Mouse (Mus musculus): ENCODE results near the gene Rasl11a. TPM values are rescaled to one million over a fixed set of nuclear protein-coding genes. Genes with fewer than 3 reads are reported as not detected.
"Not testable (repeated sequence)": the region's sequence is repeated elsewhere in the genome, so short reads cannot be mapped to it uniquely, and the experiment has no call there.

Rasl11a gene
- polyA plus RNA-seq, 1 experiment from 2014 or later: 28.6 TPM

DNA sequence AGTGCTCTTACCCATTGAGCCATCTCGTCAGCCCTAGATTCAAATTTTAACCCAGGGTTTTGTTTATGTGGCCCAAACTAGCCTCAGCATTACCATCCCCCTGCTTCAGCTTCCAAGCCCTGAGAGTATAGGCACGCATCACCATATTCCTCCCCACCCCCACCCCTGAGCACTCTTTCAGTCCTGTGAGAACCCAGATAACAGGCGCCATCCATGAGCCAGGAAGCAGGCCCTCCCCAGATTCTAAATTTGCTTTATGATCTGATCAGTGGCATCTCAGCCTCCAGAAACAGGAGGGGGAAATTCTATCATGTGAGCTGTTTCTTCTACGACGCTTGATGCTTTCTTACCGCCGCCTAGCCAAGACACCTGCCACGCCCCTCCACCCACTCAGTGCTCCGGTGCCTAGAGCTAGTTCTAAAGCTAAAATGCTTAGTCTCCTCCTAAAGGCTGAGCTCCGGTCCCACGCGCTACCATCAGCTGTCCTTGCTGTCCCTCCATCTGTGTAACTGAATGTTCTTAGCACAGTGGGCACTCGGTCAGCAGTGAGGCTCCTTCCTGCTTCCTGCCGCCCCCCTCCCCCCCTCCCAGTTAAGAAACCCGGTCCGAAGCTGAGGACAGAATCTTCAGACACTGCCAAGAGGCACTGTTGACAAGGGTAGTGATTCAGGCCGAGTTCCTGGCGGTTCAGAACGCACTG lies 22.5 kb downstream of the Rasl11a start:
- Histone ChIP-seq H3K4me3 (ENCODE audit: low read depth, low read length) (peak overlapping the region; percentile 5; the same call in 1 of the 2 replicates), H3K36me3 (ENCODE audit: control insufficient read depth, insufficient read depth, low read length) (no peaks in the 10 kb centered on the region), H3K4me1 (replicated peaks; ENCODE audit: control insufficient read depth, insufficient read depth, low read length) (no peaks in the 10 kb centered on the region; the same call in 1 of the 2 replicates), H3K27me3 (ENCODE audit: control insufficient read depth, insufficient read depth, low read length) (no peaks in the 10 kb centered on the region), H3K9me3 (ENCODE audit: control insufficient read depth, low read length) (no peaks in the 10 kb centered on the region), H3K27ac (ENCODE audit: low read depth, low read length) (no peak overlapping the region), H3K4me2 (ENCODE audit: low read depth, low read length, severe bottlenecking) (peak overlapping the region; percentile 38), H3K9ac (ENCODE audit: low read length) (peak overlapping the region; percentile 23; the same call in 1 of the 2 replicates)
- DNase-seq (ENCODE audit: low spot score): peak; percentile 56
- 0 out of 2 replicates have a peak, but pooled peaks have one; percentile 36 for ATAC-seq (replicated peaks; ENCODE audit: low FRiP score)
- 8% methylated on average over 19 of the region's 19 CpGs for WGBS

DNA sequence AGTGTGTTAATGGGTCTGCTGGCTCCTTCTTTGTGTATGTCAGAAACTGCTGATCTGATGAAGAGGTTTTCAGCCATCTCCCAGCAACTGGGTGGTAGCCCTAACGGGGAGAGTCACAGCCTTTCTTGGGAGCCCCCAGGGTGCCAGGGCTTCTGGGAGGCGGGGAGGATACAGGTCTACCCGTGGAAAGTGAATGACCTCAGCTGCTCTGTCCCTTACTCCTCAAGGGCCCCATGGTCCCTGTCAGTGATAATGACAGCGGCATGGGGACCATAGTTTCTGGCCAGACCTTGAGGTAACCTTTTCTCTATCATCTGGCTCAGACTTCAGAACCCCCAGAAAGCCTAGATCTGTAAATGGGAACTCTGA lies 23.1 kb downstream of the Rasl11a start:
- Histone ChIP-seq H3K36me3 (ENCODE audit: control insufficient read depth, insufficient read depth, low read length) (no peaks in the 10 kb centered on the region), H3K4me1 (replicated peaks; ENCODE audit: control insufficient read depth, insufficient read depth, low read length) (no peaks in the 10 kb centered on the region; the same call in 1 of the 2 replicates), H3K27ac (ENCODE audit: low read depth, low read length) (no peak overlapping the region), H3K9me3 (ENCODE audit: control insufficient read depth, low read length) (no peaks in the 10 kb centered on the region), H3K4me3 (ENCODE audit: low read depth, low read length) (no peak overlapping the region), H3K9ac (ENCODE audit: low read length) (peak overlapping the region; percentile 23; the same call in 1 of the 2 replicates), H3K27me3 (ENCODE audit: control insufficient read depth, insufficient read depth, low read length) (no peaks in the 10 kb centered on the region), H3K4me2 (ENCODE audit: low read depth, low read length, severe bottlenecking) (peak overlapping the region; percentile 38; the same call in 1 of the 2 replicates)
- 10% methylated on average over 4 of the region's 4 CpGs for WGBS
- ATAC-seq (replicated peaks; ENCODE audit: low FRiP score): no peak
- no peak for DNase-seq (ENCODE audit: low spot score)

DNA sequence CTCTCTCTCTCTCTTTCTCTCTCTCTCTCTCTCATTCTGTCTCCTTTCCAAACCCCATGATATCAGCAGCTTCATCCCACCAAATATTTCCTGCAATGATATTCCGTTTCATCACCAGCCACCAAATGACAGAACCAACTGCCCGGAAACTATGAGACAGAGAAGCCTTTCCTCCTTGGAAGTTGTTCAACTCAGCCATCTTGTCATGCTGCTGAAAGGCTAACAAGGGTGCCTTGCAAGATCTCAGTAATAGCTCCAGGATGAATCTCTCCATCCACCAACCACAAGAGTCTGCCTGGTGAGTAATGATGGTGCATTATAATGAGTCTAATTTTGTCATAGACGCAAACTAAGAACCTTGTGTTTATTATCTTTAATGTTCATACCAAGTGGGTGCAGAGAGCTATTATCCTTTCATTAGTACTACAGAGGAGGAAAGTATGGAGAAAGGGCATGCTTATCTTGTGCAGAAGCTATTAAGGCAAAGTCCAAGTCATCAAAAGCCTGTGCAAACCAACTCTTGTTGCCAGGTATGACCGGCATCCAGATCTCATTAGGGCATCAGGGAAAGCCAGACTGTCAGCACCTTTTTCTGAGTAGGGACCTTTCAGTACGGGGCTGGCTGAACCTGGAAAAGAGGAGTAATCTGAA lies 28.2 kb downstream of the Rasl11a start:
- Histone ChIP-seq H3K4me2 (ENCODE audit: low read depth, low read length, severe bottlenecking) (no peak overlapping the region), H3K4me1 (replicated peaks; ENCODE audit: control insufficient read depth, insufficient read depth, low read length) (no peaks in the 10 kb centered on the region), H3K27ac (ENCODE audit: low read depth, low read length) (no peak overlapping the region), H3K36me3 (ENCODE audit: control insufficient read depth, insufficient read depth, low read length) (no peaks in the 10 kb centered on the region), H3K4me3 (ENCODE audit: low read depth, low read length) (no peak overlapping the region), H3K9me3 (ENCODE audit: control insufficient read depth, low read length) (no peaks in the 10 kb centered on the region), H3K27me3 (ENCODE audit: control insufficient read depth, insufficient read depth, low read length) (no peaks in the 10 kb centered on the region), H3K9ac (ENCODE audit: low read length) (no peak overlapping the region)
- DNase-seq (ENCODE audit: low spot score): no peak
- no peak for ATAC-seq (replicated peaks; ENCODE audit: low FRiP score)
- 91% methylated on average over 5 of the region's 5 CpGs for WGBS

DNA sequence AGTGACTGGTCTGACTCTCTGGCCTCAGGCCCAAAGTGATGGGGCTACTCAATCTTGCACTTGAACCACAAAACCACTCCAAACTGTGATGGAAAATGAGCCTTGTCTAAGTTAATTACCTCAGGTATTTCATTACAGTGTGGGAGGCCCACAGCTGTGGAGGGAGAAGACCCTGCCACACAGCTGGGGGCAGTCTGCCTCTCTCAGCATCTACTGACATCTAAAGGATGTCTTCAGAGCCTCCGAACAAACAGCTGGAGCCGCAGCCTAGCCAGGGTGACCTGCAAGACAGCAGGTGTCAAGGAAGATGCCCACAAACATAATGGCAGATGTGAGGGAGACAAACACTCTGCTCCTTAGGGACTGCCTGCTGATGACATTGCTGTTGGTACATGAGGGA lies 31.2 kb downstream of the Rasl11a start:
- ATAC-seq (replicated peaks; ENCODE audit: low FRiP score) (no peak), DNase-seq (ENCODE audit: low spot score) (no peak)
- 82% methylated on average over 2 of the region's 2 CpGs for WGBS
- H3K27ac ChIP-seq (ENCODE audit: low read depth, low read length): no peak overlapping the region
- H3K4me1 ChIP-seq (replicated peaks; ENCODE audit: control insufficient read depth, insufficient read depth, low read length): no peaks in the 10 kb centered on the region
- H3K4me3 ChIP-seq (ENCODE audit: low read depth, low read length): no peak overlapping the region
- H3K27me3 ChIP-seq (ENCODE audit: control insufficient read depth, insufficient read depth, low read length): no peaks in the 10 kb centered on the region
- no peaks in the 10 kb centered on the region for H3K36me3 ChIP-seq (ENCODE audit: control insufficient read depth, insufficient read depth, low read length)
- H3K4me2 ChIP-seq (ENCODE audit: low read depth, low read length, severe bottlenecking): no peak overlapping the region
- H3K9ac ChIP-seq (ENCODE audit: low read length): no peak overlapping the region
- H3K9me3 ChIP-seq (ENCODE audit: control insufficient read depth, low read length): no peaks in the 10 kb centered on the region

DNA sequence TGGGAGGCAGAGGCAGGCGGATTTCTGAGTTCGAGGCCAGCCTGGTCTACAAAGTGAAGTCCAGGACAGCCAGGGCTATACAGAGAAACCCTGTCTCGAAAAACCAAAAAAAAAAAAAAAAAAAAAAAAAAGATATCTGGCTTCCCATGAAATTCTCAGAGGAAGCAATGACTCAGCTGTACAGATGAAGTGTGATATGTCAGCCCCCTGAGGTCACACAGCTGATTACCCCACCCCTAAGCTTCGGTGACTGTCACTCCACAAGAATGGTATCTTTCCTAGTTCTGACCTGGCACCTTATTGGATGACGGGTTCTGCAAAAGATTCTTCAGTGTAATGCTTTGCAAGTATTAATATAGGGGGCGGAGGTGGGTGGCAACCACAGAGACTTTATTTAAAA lies 33.0 kb downstream of the Rasl11a start:
- DNase-seq (ENCODE audit: low spot score); H3K27me3 ChIP-seq (ENCODE audit: control insufficient read depth, insufficient read depth, low read length); H3K9ac ChIP-seq (ENCODE audit: low read length); H3K36me3 ChIP-seq (ENCODE audit: control insufficient read depth, insufficient read depth, low read length); H3K27ac ChIP-seq (ENCODE audit: low read depth, low read length); ATAC-seq (replicated peaks; ENCODE audit: low FRiP score); H3K4me1 ChIP-seq (replicated peaks; ENCODE audit: control insufficient read depth, insufficient read depth, low read length); H3K9me3 ChIP-seq (ENCODE audit: control insufficient read depth, low read length); H3K4me3 ChIP-seq (ENCODE audit: low read depth, low read length); H3K4me2 ChIP-seq (ENCODE audit: low read depth, low read length, severe bottlenecking): not testable (repeated sequence)
- 88% methylated on average over 4 of the region's 6 CpGs for WGBS

DNA sequence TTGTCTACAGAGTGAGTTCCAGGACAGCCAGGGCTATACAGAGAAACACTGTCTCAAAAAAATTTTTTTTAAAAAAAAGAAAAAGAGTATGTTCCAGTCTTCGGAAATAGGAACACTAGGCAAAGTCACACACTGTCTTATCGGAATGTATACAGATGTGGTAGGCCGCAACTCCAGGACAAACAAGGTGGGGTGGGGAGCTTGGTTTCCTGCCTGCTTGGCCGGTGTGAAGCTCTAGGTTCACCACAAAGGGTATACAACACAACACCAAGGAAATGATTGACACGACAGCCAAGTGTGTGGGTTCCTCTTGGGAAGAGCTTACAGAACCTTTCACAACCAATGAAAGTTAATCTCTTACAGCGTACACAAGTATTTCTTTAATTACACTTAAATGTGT lies 37.4 kb downstream of the Rasl11a start:
- no peak for ATAC-seq (replicated peaks; ENCODE audit: low FRiP score)

DNA sequence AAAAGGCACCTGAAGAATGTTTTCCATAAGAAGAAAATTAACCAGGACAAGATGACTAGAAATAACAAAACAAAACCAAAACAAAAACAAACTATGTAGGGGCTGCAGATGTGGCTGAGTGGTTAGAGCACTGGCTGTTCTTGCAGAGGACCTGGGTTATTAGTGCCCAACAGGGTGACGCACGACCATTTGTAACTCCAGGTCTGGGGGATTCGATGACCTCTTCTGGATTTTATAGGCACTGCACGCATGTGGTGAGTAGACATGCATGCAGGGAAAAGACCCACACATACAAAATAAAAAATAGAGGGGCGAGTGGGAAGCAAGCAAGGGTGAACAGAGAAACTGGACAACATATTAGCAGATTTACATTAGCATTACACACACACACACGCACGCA lies 38.2 kb downstream of the Rasl11a start:
- Histone ChIP-seq H3K4me2 (ENCODE audit: low read depth, low read length, severe bottlenecking) (no peak overlapping the region), H3K27ac (ENCODE audit: low read depth, low read length) (no peak overlapping the region), H3K27me3 (ENCODE audit: control insufficient read depth, insufficient read depth, low read length) (no peaks in the 10 kb centered on the region), H3K36me3 (ENCODE audit: control insufficient read depth, insufficient read depth, low read length) (no peaks in the 10 kb centered on the region), H3K9me3 (ENCODE audit: control insufficient read depth, low read length) (no peaks in the 10 kb centered on the region), H3K9ac (ENCODE audit: low read length) (no peak overlapping the region), H3K4me3 (ENCODE audit: low read depth, low read length) (no peak overlapping the region), H3K4me1 (replicated peaks; ENCODE audit: control insufficient read depth, insufficient read depth, low read length) (no peaks in the 10 kb centered on the region)
- WGBS: 75% methylated on average over 7 of the region's 7 CpGs
- ATAC-seq (replicated peaks; ENCODE audit: low FRiP score): no peak
- DNase-seq (ENCODE audit: low spot score): no peak

More for the DNA sequence above, 37.4 kb downstream of the Rasl11a start:
- H3K27me3 ChIP-seq (ENCODE audit: control insufficient read depth, insufficient read depth, low read length): no peaks in the 10 kb centered on the region
- no peak overlapping the region for H3K9ac ChIP-seq (ENCODE audit: low read length)
- H3K27ac ChIP-seq (ENCODE audit: low read depth, low read length): no peak overlapping the region
- H3K9me3 ChIP-seq (ENCODE audit: control insufficient read depth, low read length): no peaks in the 10 kb centered on the region
- H3K36me3 ChIP-seq (ENCODE audit: control insufficient read depth, insufficient read depth, low read length): no peaks in the 10 kb centered on the region
- 86% methylated on average over 6 of the region's 6 CpGs for WGBS
- H3K4me2 ChIP-seq (ENCODE audit: low read depth, low read length, severe bottlenecking): no peak overlapping the region
- no peak overlapping the region for H3K4me3 ChIP-seq (ENCODE audit: low read depth, low read length)
- no peak for DNase-seq (ENCODE audit: low spot score)
- H3K4me1 ChIP-seq (replicated peaks; ENCODE audit: control insufficient read depth, insufficient read depth, low read length): no peaks in the 10 kb centered on the region

DNA sequence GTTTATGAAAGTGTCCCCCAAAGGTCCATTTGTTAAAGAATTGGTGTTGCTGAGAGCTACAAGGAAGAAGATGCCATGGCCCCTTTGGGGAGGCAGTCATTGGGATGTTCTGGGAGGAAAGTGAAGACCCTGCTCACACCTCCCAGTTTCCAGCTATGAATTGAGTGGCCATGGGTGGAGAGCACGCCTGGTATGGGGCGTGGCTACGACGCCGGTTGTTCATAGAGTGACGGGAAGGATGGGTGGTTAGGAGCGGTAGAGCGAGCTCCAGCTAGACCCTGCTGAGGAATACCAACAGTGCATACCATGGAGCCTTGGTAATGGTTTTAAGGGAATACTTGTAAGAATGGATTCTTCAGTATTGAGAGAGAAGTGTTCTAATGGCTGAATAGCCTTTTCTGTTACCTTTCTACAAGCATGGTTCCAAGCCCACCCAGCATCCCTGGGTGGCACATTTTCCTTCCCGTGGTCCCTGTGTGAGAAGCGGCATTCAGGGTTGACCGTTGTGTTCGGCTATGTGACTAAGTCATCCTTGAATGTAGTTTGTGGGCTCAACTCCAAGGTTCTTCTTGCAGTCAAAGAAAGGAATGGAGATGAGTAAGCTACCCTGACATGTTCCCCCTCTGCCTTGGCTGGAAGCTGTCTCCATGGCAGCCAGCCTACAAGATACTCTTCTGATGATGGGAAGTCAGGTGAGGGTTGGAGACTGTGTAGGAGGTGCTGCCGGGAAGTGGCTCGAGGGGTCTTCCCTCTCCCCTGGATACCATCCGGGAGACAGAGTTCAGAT lies 38.8 kb downstream of the Rasl11a start:
- no peak overlapping the region for H3K4me2 ChIP-seq (ENCODE audit: low read depth, low read length, severe bottlenecking)
- H3K9ac ChIP-seq (ENCODE audit: low read length): no peak overlapping the region
- ATAC-seq (replicated peaks; ENCODE audit: low FRiP score) (no peak), DNase-seq (ENCODE audit: low spot score) (no peak)
- no peak overlapping the region for H3K27ac ChIP-seq (ENCODE audit: low read depth, low read length)
- WGBS: 86% methylated on average over 15 of the region's 15 CpGs
- no peaks in the 10 kb centered on the region for H3K27me3 ChIP-seq (ENCODE audit: control insufficient read depth, insufficient read depth, low read length)
- H3K4me1 ChIP-seq (replicated peaks; ENCODE audit: control insufficient read depth, insufficient read depth, low read length): no peaks in the 10 kb centered on the region
- H3K36me3 ChIP-seq (ENCODE audit: control insufficient read depth, insufficient read depth, low read length): no peaks in the 10 kb centered on the region
- H3K9me3 ChIP-seq (ENCODE audit: control insufficient read depth, low read length): no peaks in the 10 kb centered on the region
- no peak overlapping the region for H3K4me3 ChIP-seq (ENCODE audit: low read depth, low read length)

Data from forebrain, embryonic 11.5 days (tissue).